Comparison of ENCODE assay signal across 19 mouse cellular contexts in genomic region chr12:4418824-4419223, GRCm38 (mm10).
"Had no signal": no experiment of that assay in that cellular context is flagged by ENCODE, and none has a peak within 500 bp of the region (broad histone marks: within the 10 kb centered on the region; RNA-seq: fewer than 3 reads in every experiment).

No protein-coding gene starts in this region.

- H3K4me2 ChIP-seq: lung, embryonic 14.5 days; midbrain, embryonic 12.5 days; neural tube, embryonic 13.5 days; neural tube, embryonic 15.5 days had no signal

- H3K27me3 ChIP-seq: midbrain, embryonic 12.5 days; neural tube, embryonic 13.5 days; neural tube, embryonic 15.5 days had no signal

- H3K9ac ChIP-seq: lung, embryonic 14.5 days; midbrain, embryonic 12.5 days; neural tube, embryonic 13.5 days; neural tube, embryonic 15.5 days had no signal

- ATAC-seq: midbrain, embryonic 16.5 days had no signal

- H3K4me1 ChIP-seq: midbrain, embryonic 10.5 days; midbrain, embryonic 12.5 days; neural tube, embryonic 13.5 days; neural tube, embryonic 15.5 days had no signal

- H3K36me3 ChIP-seq: midbrain, embryonic 10.5 days; midbrain, embryonic 12.5 days; neural tube, embryonic 15.5 days had no signal

- H3K27ac ChIP-seq: midbrain, embryonic 10.5 days; midbrain, embryonic 12.5 days; neural tube, embryonic 13.5 days; neural tube, embryonic 15.5 days had no signal

- H3K9me3 ChIP-seq: midbrain, embryonic 10.5 days; midbrain, embryonic 12.5 days; neural tube, embryonic 13.5 days; neural tube, embryonic 15.5 days had no signal

- DNase-seq: lung, adult 18-20 months; lung, embryonic 14.5 days; lung, postnatal 14 days; lung, postnatal 4 days; midbrain, embryonic 14.5 days; retina, postnatal 1 day; right cerebral cortex, adult 18-20 months; right cerebral cortex, postnatal 25 days; right cerebral cortex, postnatal 4 days; spleen, adult 18-20 months; thymus, adult 18-20 months; thymus, postnatal 14 days; thymus, postnatal 36 days had no signal

- H3K4me3 ChIP-seq: midbrain, embryonic 10.5 days; midbrain, embryonic 12.5 days; myocyte; neural tube, embryonic 13.5 days; neural tube, embryonic 15.5 days had no signal
